Comparison of ENCODE assay signal across 11 mouse cellular contexts in genomic region chr1:168426281-168426680, GRCm38 (mm10). TPM values are rescaled to one million over a fixed set of nuclear protein-coding genes. Genes with fewer than 3 reads are reported as not detected.
DNase-seq lines count a peak whose midpoint lies in the region; ATAC-seq and TF ChIP-seq lines count a peak whose summit lies in the region.
"Had no signal": no experiment of that assay in that cellular context is flagged by ENCODE, and none has a peak within 500 bp of the region (broad histone marks: within the 10 kb centered on the region; RNA-seq: fewer than 3 reads in every experiment).

No protein-coding gene starts in this region.

- H3K4me1 ChIP-seq in kidney, postnatal 0 days (replicated peaks; ENCODE audit: insufficient read depth, low read length), result peaks cover 21% of the 10 kb centered on the region
- peaks cover 14% of the 10 kb centered on the region for H3K4me1 ChIP-seq in embryonic fibroblast, embryonic 13.5 days (ENCODE audit: control insufficient read depth, insufficient read depth, low read length)
- H3K4me1 ChIP-seq in hindbrain, embryonic 14.5 days (replicated peaks; ENCODE audit: control insufficient read depth, insufficient read depth, low read length), result peaks cover 50% of the 10 kb centered on the region
- peaks cover 49% of the 10 kb centered on the region for H3K4me1 ChIP-seq in midbrain, embryonic 15.5 days

- H3K4me3 ChIP-seq in kidney, postnatal 0 days (replicated peaks; ENCODE audit: low read depth, low read length), result peak overlapping the region; percentile 61
- peak overlapping the region; percentile 58 for H3K4me3 ChIP-seq in embryonic fibroblast, embryonic 13.5 days (ENCODE audit: insufficient read depth, low read length)
- peak overlapping the region; percentile 71 for H3K4me3 ChIP-seq in hindbrain, embryonic 14.5 days (replicated peaks; ENCODE audit: low read length)
- H3K4me3 ChIP-seq in midbrain, embryonic 15.5 days, result peak overlapping the region; percentile 83

- no peaks in the 10 kb centered on the region for H3K9me3 ChIP-seq in kidney, postnatal 0 days (replicated peaks; ENCODE audit: low read length)
- no peaks in the 10 kb centered on the region for H3K9me3 ChIP-seq in hindbrain, embryonic 14.5 days (ENCODE audit: control insufficient read depth, low read length)
- H3K9me3 ChIP-seq in midbrain, embryonic 15.5 days, result no peaks in the 10 kb centered on the region

- TF ChIP-seq POLR2A in embryonic fibroblast, embryonic 13.5 days (IDR thresholded peaks at IDR 0.05; ENCODE audit: low read depth, low read length), result no peak

- peak overlapping the region; percentile 56 for H3K4me2 ChIP-seq in kidney, postnatal 0 days (ENCODE audit: low read length)
- peak overlapping the region; percentile 67 for H3K4me2 ChIP-seq in hindbrain, embryonic 14.5 days (replicated peaks)
- peak overlapping the region; percentile 55 for H3K4me2 ChIP-seq in midbrain, embryonic 15.5 days

- DNase-seq in kidney, postnatal 0 days (ENCODE audit: low spot score), result peak; percentile 33
- DNase-seq in kidney, postnatal 10 days, result no peak
- no peak for DNase-seq in hindbrain, embryonic 14.5 days (ENCODE audit: low spot score)
- no peak for DNase-seq in ovary, adult 18-20 months (ENCODE audit: low spot score)
- DNase-seq in frontal cortex, postnatal 10 days (ENCODE audit: low spot score in 2 of 2), result no peak
- no peak for DNase-seq in testis, postnatal 14 days (ENCODE audit: low spot score)
- DNase-seq: kidney, postnatal 25 days; spleen, adult 18-20 months had no signal

- peak overlapping the region; percentile 69 for H3K9ac ChIP-seq in kidney, postnatal 0 days (ENCODE audit: low read depth, low read length)
- H3K9ac ChIP-seq in hindbrain, embryonic 14.5 days, result peak overlapping the region; percentile 94
- peak overlapping the region; percentile 51 for H3K9ac ChIP-seq in midbrain, embryonic 15.5 days

- no peaks in the 10 kb centered on the region for H3K27me3 ChIP-seq in kidney, postnatal 0 days (ENCODE audit: insufficient read depth, low read length)
- no peaks in the 10 kb centered on the region for H3K27me3 ChIP-seq in hindbrain, embryonic 14.5 days (ENCODE audit: control insufficient read depth, insufficient read depth, low read length)
- H3K27me3 ChIP-seq in midbrain, embryonic 15.5 days (replicated peaks), result no peaks in the 10 kb centered on the region

- no peak for TF ChIP-seq CTCF in kidney, postnatal 0 days (IDR thresholded peaks at IDR 0.05; ENCODE audit: low read depth)
- no peak for TF ChIP-seq CTCF in embryonic fibroblast, embryonic 13.5 days (IDR thresholded peaks at IDR 0.05; ENCODE audit: borderline replicate concordance, insufficient read depth, low read length)

- peak overlapping the region; percentile 79 for H3K27ac ChIP-seq in kidney, postnatal 0 days
- H3K27ac ChIP-seq in embryonic fibroblast, embryonic 13.5 days (ENCODE audit: insufficient read depth, low read length), result 0 out of 2 replicates have a peak overlapping the region, but pooled peaks have one; percentile 3
- peak overlapping the region; percentile 77 for H3K27ac ChIP-seq in hindbrain, embryonic 14.5 days
- peak overlapping the region; percentile 80 for H3K27ac ChIP-seq in midbrain, embryonic 15.5 days

- WGBS in kidney, postnatal 0 days, result 19% methylated on average over 7 of the region's 7 CpGs
- 43% methylated on average over 7 of the region's 7 CpGs for WGBS in hindbrain, embryonic 14.5 days
- 25% methylated on average over 7 of the region's 7 CpGs for WGBS in midbrain, embryonic 15.5 days

- ATAC-seq in kidney, postnatal 0 days (replicated peaks; ENCODE audit: low FRiP score, low read depth), result no peak
- ATAC-seq in hindbrain, embryonic 14.5 days (ENCODE audit: low FRiP score), result no peak
- ATAC-seq in midbrain, embryonic 15.5 days (replicated peaks), result no peak

- 0 out of 2 replicates have a peak, but pooled peaks cover 6% of the 10 kb centered on the region for H3K36me3 ChIP-seq in kidney, postnatal 0 days (ENCODE audit: insufficient read depth, low read length)
- no peaks in the 10 kb centered on the region for H3K36me3 ChIP-seq in hindbrain, embryonic 14.5 days (replicated peaks; ENCODE audit: control insufficient read depth, insufficient read depth)
- no peaks in the 10 kb centered on the region for H3K36me3 ChIP-seq in midbrain, embryonic 15.5 days (replicated peaks)
- H3K36me3 ChIP-seq: G1E had no signal

RNA-seq across cellular contexts. Expression of gene Pbx1, which starts 5.8 kb away (rescaled TPM):
- polyA plus RNA-seq in kidney, postnatal 0 days (2015; fragmentation: Nextera tagmentation; extraction: Ambion mirVana), result 55.7 and 59.4 TPM in 2 replicates
- 108 and 117 TPM in 2 replicates for polyA plus RNA-seq in embryonic fibroblast, embryonic 13.5 days (2011; ENCODE audit: insufficient read length, low read depth, missing spikeins)
- 46.3 and 48.6 TPM in 2 replicates for polyA plus RNA-seq in hindbrain, embryonic 14.5 days (2014; fragmentation: Nextera tagmentation; extraction: Ambion mirVana)
- polyA plus RNA-seq in midbrain, embryonic 15.5 days (2015; fragmentation: Nextera tagmentation; extraction: Ambion mirVana), result 83.0 and 88.2 TPM in 2 replicates
- polyA plus RNA-seq: G1E had no signal

Comparison
In these comparisons a context has a peak if more than half of its experiments do, and no peak if none do; other contexts are left out.
1. H3K27ac ChIP-seq: peak in every context shown above with its lines; median percentile 80 in midbrain, embryonic 15.5 days; 79 in kidney, postnatal 0 days; 77 in hindbrain, embryonic 14.5 days; 3 in embryonic fibroblast, embryonic 13.5 days.